Mouse (Mus musculus): ENCODE measurements at regions not wholly inside any gene's neighbourhood (a gene's known extent, or its start where the extent isn't known, plus 50 kb on each side); places are given as distances from the start of the nearest gene placed in this dataset.

DNA sequence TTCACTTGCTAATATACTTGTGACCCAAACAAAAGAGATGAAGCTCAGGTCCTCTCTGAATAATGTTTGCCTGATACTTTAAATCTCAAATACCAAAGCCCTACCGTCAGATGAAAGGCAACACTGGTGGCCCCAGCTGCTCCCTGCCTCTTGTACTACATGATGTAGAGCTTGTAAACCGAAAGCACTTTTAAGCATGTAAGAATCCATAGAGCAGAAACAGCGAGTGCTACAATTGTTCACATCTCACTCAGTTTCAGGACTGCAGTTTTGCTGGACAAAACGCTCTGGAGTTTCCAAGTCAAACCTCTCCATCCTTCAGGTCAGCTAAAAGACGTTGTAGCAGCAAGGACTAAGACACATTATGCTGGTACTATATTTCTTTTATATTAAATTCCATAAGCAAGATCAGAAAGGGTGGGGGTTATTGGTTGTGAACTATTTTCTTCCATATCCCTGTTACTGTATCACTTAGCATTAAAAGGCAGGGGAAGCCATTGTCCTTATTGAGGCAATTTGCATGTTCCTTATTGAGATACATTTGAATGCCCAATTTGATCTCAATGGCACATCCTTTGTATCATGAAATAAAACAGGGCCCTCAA is 562.7 kb upstream of the Slc35b3 start:
- TF ChIP-seq CTCF (IDR thresholded peaks at IDR 0.05; ENCODE audit: borderline replicate concordance, extremely low read depth, insufficient read depth, insufficient read length) (no peak), POLR2A (IDR thresholded peaks at IDR 0.05; ENCODE audit: borderline replicate concordance, extremely low read depth, insufficient read depth, insufficient read length, poor library complexity, severe bottlenecking) (no peak)
